Mouse (Mus musculus): ENCODE data around the gene Nat8f1. TPM values are rescaled to one million over a fixed set of nuclear protein-coding genes. Genes with fewer than 3 reads are reported as not detected.

Gene Nat8f1
- polyA plus RNA-seq, 1 experiment from 2014 or later = 14.0 TPM

DNA sequence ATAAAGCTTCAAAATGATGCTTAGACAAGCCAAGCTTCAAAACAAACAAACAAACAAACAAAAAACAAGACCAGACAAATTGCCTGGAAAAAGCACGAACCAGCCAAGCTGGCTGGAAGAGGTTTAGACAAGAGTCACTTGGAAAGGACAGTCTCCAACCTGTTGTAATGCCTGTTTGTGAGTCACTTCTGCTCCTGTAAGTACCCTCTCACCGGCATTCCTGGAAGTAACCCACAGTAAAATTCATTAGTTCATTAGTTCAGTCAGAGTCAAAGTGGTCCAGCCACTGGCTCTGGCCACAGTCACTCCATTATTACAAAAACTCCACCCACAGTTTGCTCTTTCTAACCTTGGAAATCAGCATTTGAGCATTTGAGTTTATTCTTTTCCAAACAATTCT is 51.6 kb downstream of the Nat8f1 start:
- Histone ChIP-seq H3K27ac (no peak overlapping the region), H3K4me1 (replicated peaks) (no peaks in the 10 kb centered on the region), H3K9me3 (no peaks in the 10 kb centered on the region), H3K4me2 (replicated peaks) (no peak overlapping the region), H3K27me3 (no peaks in the 10 kb centered on the region), H3K9ac (replicated peaks) (no peak overlapping the region), H3K4me3 (replicated peaks) (no peak overlapping the region), H3K36me3 (no peaks in the 10 kb centered on the region)
- no peak for ATAC-seq
- WGBS = 97% methylated on average over 2 of the region's 2 CpGs

DNA sequence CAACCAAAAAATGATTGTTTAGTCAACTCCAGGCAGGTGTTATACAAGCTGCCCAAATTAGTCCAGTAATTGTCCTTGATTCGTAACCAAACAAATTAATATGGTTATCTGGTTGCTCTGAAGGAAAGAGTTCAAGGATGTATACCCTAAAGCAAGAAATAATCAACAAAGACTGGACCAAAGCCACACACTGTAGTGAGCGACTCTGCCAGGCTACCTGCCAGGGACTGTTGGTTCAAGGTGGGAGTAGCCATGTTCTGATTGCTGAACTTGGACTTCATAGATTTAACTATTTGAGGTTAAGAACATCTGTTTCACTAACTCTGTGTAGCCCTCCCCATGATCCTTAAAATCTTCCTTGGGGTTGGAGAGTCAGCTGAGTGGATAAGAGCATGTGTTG is 52.4 kb downstream of the Nat8f1 start:
- H3K27ac ChIP-seq = no peak overlapping the region
- H3K4me2 ChIP-seq (replicated peaks) = no peak overlapping the region
- no peaks in the 10 kb centered on the region for H3K9me3 ChIP-seq
- H3K4me3 ChIP-seq (replicated peaks) = no peak overlapping the region
- ATAC-seq = no peak
- H3K4me1 ChIP-seq (replicated peaks) = no peaks in the 10 kb centered on the region
- H3K36me3 ChIP-seq = no peaks in the 10 kb centered on the region
- H3K9ac ChIP-seq (replicated peaks) = no peak overlapping the region
- WGBS = 87% methylated on average over 2 of the region's 2 CpGs
- H3K27me3 ChIP-seq = no peaks in the 10 kb centered on the region

DNA sequence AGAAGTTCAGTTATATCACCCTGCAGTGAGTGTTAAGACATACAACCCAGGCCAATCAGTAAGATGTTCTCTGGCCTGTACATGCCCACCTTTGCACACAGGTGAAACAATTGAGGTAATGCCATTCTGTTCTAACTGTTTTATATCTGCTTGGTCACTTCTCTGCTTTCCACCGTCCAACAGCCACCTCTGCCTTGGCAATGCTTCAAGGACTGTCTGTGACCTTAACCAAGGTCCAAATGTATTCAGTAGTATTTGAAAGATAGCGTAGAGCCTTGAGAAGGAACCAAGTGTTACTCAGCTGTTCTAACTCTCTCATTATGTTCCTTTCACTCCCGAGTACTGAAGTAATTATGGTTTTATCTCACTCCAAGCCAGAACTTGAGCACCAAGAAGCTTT is 52.9 kb downstream of the Nat8f1 start:
- ATAC-seq = no peak

DNA sequence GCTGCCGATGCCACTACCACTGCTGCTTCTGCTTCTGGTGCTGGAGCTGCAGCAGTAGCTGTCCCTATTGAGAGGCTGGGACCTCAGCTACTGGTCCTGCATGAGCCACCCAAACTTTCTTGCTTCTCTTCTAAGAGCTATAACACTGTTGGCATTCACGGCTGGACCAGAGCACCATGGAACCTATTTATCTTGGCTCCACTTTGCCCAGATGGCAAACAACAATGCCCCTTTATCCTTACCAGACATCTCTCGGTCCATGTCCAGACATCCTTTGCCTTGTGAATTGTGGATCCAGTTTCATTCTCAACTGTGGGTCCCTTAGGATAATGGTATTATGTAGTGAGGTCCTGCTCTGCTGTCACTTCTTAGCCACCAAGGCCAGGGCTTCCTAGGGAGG is 54.2 kb downstream of the Nat8f1 start:
- WGBS = 93% methylated on average over 3 of the region's 3 CpGs
- Histone ChIP-seq H3K27ac (no peak overlapping the region), H3K36me3 (no peaks in the 10 kb centered on the region), H3K9me3 (no peaks in the 10 kb centered on the region), H3K9ac (replicated peaks) (no peak overlapping the region), H3K27me3 (no peaks in the 10 kb centered on the region), H3K4me2 (replicated peaks) (no peak overlapping the region), H3K4me3 (replicated peaks) (no peak overlapping the region), H3K4me1 (replicated peaks) (no peaks in the 10 kb centered on the region)
- ATAC-seq = no peak

More for the DNA sequence above, 52.9 kb downstream of the Nat8f1 start:
- Histone ChIP-seq H3K36me3 (no peaks in the 10 kb centered on the region), H3K4me3 (replicated peaks) (no peak overlapping the region), H3K9me3 (no peaks in the 10 kb centered on the region), H3K4me2 (replicated peaks) (no peak overlapping the region), H3K27ac (no peak overlapping the region), H3K9ac (replicated peaks) (no peak overlapping the region), H3K4me1 (replicated peaks) (no peaks in the 10 kb centered on the region), H3K27me3 (no peaks in the 10 kb centered on the region)
- WGBS = 80% methylated on average over 3 of the region's 3 CpGs

Other genes with a start within 250 kb of the Nat8f1 start
- gene Nat8f7, start 202.5 kb downstream of the Nat8f1 start, polyA plus RNA-seq (2015; fragmentation: Nextera tagmentation; extraction: Ambion mirVana) = not detected in 2 replicates
- 0.30 and 0.41 TPM in 2 replicates for gene Nat8f3, start 149.9 kb downstream of the Nat8f1 start, polyA plus RNA-seq (2015; fragmentation: Nextera tagmentation; extraction: Ambion mirVana)
- gene Nat8f6, start 94.7 kb downstream of the Nat8f1 start, polyA plus RNA-seq (2015; fragmentation: Nextera tagmentation; extraction: Ambion mirVana) = not detected in 2 replicates
- gene Nat8f5, start 94.7 kb downstream of the Nat8f1 start, polyA plus RNA-seq (2015; fragmentation: Nextera tagmentation; extraction: Ambion mirVana) = 0.22 TPM in 1 of 2 replicates, not detected in the other
- not detected in 2 replicates for gene Nat8, start 83.6 kb downstream of the Nat8f1 start, polyA plus RNA-seq (2015; fragmentation: Nextera tagmentation; extraction: Ambion mirVana)
- not detected in 2 replicates for gene Nat8f2, start 46.5 kb downstream of the Nat8f1 start, polyA plus RNA-seq (2015; fragmentation: Nextera tagmentation; extraction: Ambion mirVana)
- gene Nat8f4, start 10.8 kb downstream of the Nat8f1 start, polyA plus RNA-seq (2015; fragmentation: Nextera tagmentation; extraction: Ambion mirVana) = 7.0 TPM in 2 replicates
- 41.0 and 52.0 TPM in 2 replicates for gene Tprkb, start 3.8 kb downstream of the Nat8f1 start, polyA plus RNA-seq (2015; fragmentation: Nextera tagmentation; extraction: Ambion mirVana)
- 50.9 and 51.3 TPM in 2 replicates for gene Dusp11, start 46.0 kb upstream of the Nat8f1 start, polyA plus RNA-seq (2015; fragmentation: Nextera tagmentation; extraction: Ambion mirVana)
- not detected in 2 replicates for gene Figla, start 100.5 kb upstream of the Nat8f1 start, polyA plus RNA-seq (2015; fragmentation: Nextera tagmentation; extraction: Ambion mirVana)
- 200 and 208 TPM in 2 replicates for gene Add2, start 113.0 kb upstream of the Nat8f1 start, polyA plus RNA-seq (2015; fragmentation: Nextera tagmentation; extraction: Ambion mirVana)